In genomic region chr2:179336235-179336634, GRCm38 (mm10) we compare ENCODE assay signal across 15 mouse cellular contexts.
DNase-seq lines count a peak whose midpoint lies in the region; ATAC-seq and TF ChIP-seq lines count a peak whose summit lies in the region.
"Had no signal": no experiment of that assay in that cellular context is flagged by ENCODE, and none has a peak within 500 bp of the region (broad histone marks: within the 10 kb centered on the region; RNA-seq: fewer than 3 reads in every experiment).

No protein-coding gene starts in this region.

- ATAC-seq in embryonic facial prominence, embryonic 14.5 days (ENCODE audit: low read depth) = 0 out of 2 replicates have a peak, but pooled peaks have one; percentile 18
- ATAC-seq in hindbrain, embryonic 14.5 days (ENCODE audit: low FRiP score) = peak; percentile 73
- peak; percentile 31; the same call in 1 of the 2 replicates for ATAC-seq in midbrain, postnatal 0 days (ENCODE audit: low FRiP score)
- ATAC-seq: liver, embryonic 12.5 days had no signal

- no peaks in the 10 kb centered on the region for H3K36me3 ChIP-seq in embryonic facial prominence, embryonic 14.5 days (ENCODE audit: control insufficient read depth, insufficient read depth, low read length)
- no peaks in the 10 kb centered on the region for H3K36me3 ChIP-seq in hindbrain, embryonic 14.5 days (replicated peaks; ENCODE audit: control insufficient read depth, insufficient read depth)
- H3K36me3 ChIP-seq in midbrain, postnatal 0 days (ENCODE audit: insufficient read depth, low read length) = no peaks in the 10 kb centered on the region
- H3K36me3 ChIP-seq: liver, embryonic 12.5 days had no signal

- H3K9ac ChIP-seq in embryonic facial prominence, embryonic 14.5 days (ENCODE audit: low read depth, low read length) = no peak overlapping the region
- H3K9ac ChIP-seq in hindbrain, embryonic 14.5 days = no peak overlapping the region
- no peak overlapping the region for H3K9ac ChIP-seq in midbrain, postnatal 0 days (replicated peaks; ENCODE audit: low read length, poor library complexity, severe bottlenecking)
- H3K9ac ChIP-seq: liver, embryonic 12.5 days had no signal

- TF ChIP-seq POLR2A in brain, embryonic 14.5 days (IDR thresholded peaks at IDR 0.05; ENCODE audit: borderline replicate concordance, extremely low read depth, insufficient read depth, insufficient read length, poor library complexity, severe bottlenecking) = no peak

- intact Hi-C loops in heart, postnatal 25 days (cut with DNase I) = no loop called here

- TF ChIP-seq CTCF in brain, embryonic 14.5 days (IDR thresholded peaks at IDR 0.05; ENCODE audit: borderline replicate concordance, extremely low read depth, insufficient read depth, insufficient read length) = no peak
- TF ChIP-seq CTCF in midbrain, postnatal 0 days (IDR thresholded peaks at IDR 0.05) = no peak

- peak; percentile 81 for DNase-seq in brain, embryonic 14.5 days (ENCODE audit: low read depth)
- no peak for DNase-seq in embryonic facial prominence, embryonic 14.5 days (ENCODE audit: low spot score)
- DNase-seq in hindbrain, embryonic 14.5 days (ENCODE audit: low spot score) = peak; percentile 59
- peak; percentile 57 for DNase-seq in midbrain, postnatal 0 days (ENCODE audit: low spot score)
- DNase-seq in heart, postnatal 25 days (ENCODE audit: low spot score) = no peak
- DNase-seq in right cerebral cortex, postnatal 4 days = no peak
- no peak for DNase-seq in ovary, adult 18-20 months (ENCODE audit: low spot score)
- no peak for DNase-seq in urinary bladder, postnatal 14 days (ENCODE audit: low spot score)
- DNase-seq: cerebellum, postnatal 14 days; heart, adult 2 months; heart, postnatal 14 days; kidney, adult 11 months; right cerebral cortex, adult 18-20 months; thymus, adult 2 months had no signal

- no peaks in the 10 kb centered on the region for H3K4me1 ChIP-seq in embryonic facial prominence, embryonic 14.5 days (ENCODE audit: control insufficient read depth, insufficient read depth, low read length)
- peaks cover 6% of the 10 kb centered on the region for H3K4me1 ChIP-seq in hindbrain, embryonic 14.5 days (replicated peaks; ENCODE audit: control insufficient read depth, insufficient read depth, low read length)
- no peaks in the 10 kb centered on the region for H3K4me1 ChIP-seq in midbrain, postnatal 0 days (ENCODE audit: insufficient read depth, low read length)
- H3K4me1 ChIP-seq: liver, embryonic 12.5 days had no signal

- no peak overlapping the region for H3K4me2 ChIP-seq in embryonic facial prominence, embryonic 14.5 days (ENCODE audit: low read depth, low read length)
- H3K4me2 ChIP-seq in hindbrain, embryonic 14.5 days (replicated peaks) = no peak overlapping the region
- no peak overlapping the region for H3K4me2 ChIP-seq in midbrain, postnatal 0 days (ENCODE audit: low read depth, low read length, poor library complexity, severe bottlenecking)
- H3K4me2 ChIP-seq: liver, embryonic 12.5 days had no signal

- H3K27me3 ChIP-seq in embryonic facial prominence, embryonic 14.5 days (replicated peaks; ENCODE audit: control insufficient read depth, insufficient read depth, low read length) = no peaks in the 10 kb centered on the region
- H3K27me3 ChIP-seq in hindbrain, embryonic 14.5 days (ENCODE audit: control insufficient read depth, insufficient read depth, low read length) = no peaks in the 10 kb centered on the region
- no peaks in the 10 kb centered on the region for H3K27me3 ChIP-seq in midbrain, postnatal 0 days (ENCODE audit: insufficient read depth, low read length)
- H3K27me3 ChIP-seq: liver, embryonic 12.5 days had no signal

- H3K4me3 ChIP-seq in embryonic facial prominence, embryonic 14.5 days (ENCODE audit: low read depth, low read length) = no peak overlapping the region
- H3K4me3 ChIP-seq in hindbrain, embryonic 14.5 days (replicated peaks; ENCODE audit: low read length) = no peak overlapping the region
- H3K4me3 ChIP-seq in midbrain, postnatal 0 days (ENCODE audit: low read depth, low read length) = no peak overlapping the region
- H3K4me3 ChIP-seq: heart, adult 2 months; liver, embryonic 12.5 days had no signal

- no peak overlapping the region for H3K27ac ChIP-seq in embryonic facial prominence, embryonic 14.5 days (replicated peaks; ENCODE audit: low read depth, low read length)
- H3K27ac ChIP-seq in hindbrain, embryonic 14.5 days = peak overlapping the region; percentile 72
- no peak overlapping the region for H3K27ac ChIP-seq in midbrain, postnatal 0 days (ENCODE audit: low read depth, low read length)
- H3K27ac ChIP-seq: heart, adult 2 months; liver, embryonic 12.5 days had no signal

- WGBS in embryonic facial prominence, embryonic 14.5 days = 36% methylated on average over 1 of the region's 1 CpGs
- WGBS in hindbrain, embryonic 14.5 days = 7% methylated on average over 1 of the region's 1 CpGs
- 6% methylated on average over 1 of the region's 1 CpGs for WGBS in midbrain, postnatal 0 days

- H3K9me3 ChIP-seq in embryonic facial prominence, embryonic 14.5 days (ENCODE audit: control insufficient read depth, low read length) = no peaks in the 10 kb centered on the region
- H3K9me3 ChIP-seq in hindbrain, embryonic 14.5 days (ENCODE audit: control insufficient read depth, low read length) = no peaks in the 10 kb centered on the region
- no peaks in the 10 kb centered on the region for H3K9me3 ChIP-seq in midbrain, postnatal 0 days (ENCODE audit: low read length)
- H3K9me3 ChIP-seq: liver, embryonic 12.5 days had no signal

Comparison
In these comparisons a context has a peak if more than half of its experiments do, and no peak if none do; other contexts are left out.
1. DNase-seq: peak in brain, embryonic 14.5 days (single experiment), hindbrain, embryonic 14.5 days (single experiment) and midbrain, postnatal 0 days (single experiment); none in embryonic facial prominence, embryonic 14.5 days (single experiment), heart, postnatal 25 days (single experiment), right cerebral cortex, postnatal 4 days (single experiment), ovary, adult 18-20 months (single experiment) and urinary bladder, postnatal 14 days (single experiment).
2. ATAC-seq: peak in every context shown above with its lines; median percentile 73 in hindbrain, embryonic 14.5 days; 31 in midbrain, postnatal 0 days; 18 in embryonic facial prominence, embryonic 14.5 days.